Mouse (Mus musculus) liver, embryonic 11.5 days (tissue): ENCODE measurements around the gene Mrpl1. TPM values are rescaled to one million over a fixed set of nuclear protein-coding genes. Genes with fewer than 3 reads are reported as not detected.

ENCODE experiments used
- ATAC-seq: fragments of 200-750 bp; cut with Nextera tagmentation; replicated peaks from 2 replicates; pipeline ENCODE4 v1.8.0; 2017; ENCODE audit warnings: moderate number of reproducible peaks, mild to moderate bottlenecking, moderate TSS enrichment, moderate library complexity; ENCODE audit not compliant: low FRiP score
- DNase-seq: peaks from one replicate; pipeline ENCODE4 v3.0.0-alpha.2; 2017; ENCODE audit warnings: low spot score
- H3K27ac ChIP-seq: fragments of 300-500 bp; sonication (generic); 2 replicates; pipeline ENCODE4 v1.5.1; 2014; ENCODE audit warnings: mild to moderate bottlenecking, low read depth, low read length, control low read depth
- H3K27me3 ChIP-seq: fragments of 300-500 bp; sonication (generic); replicated peaks from 2 replicates; pipeline ENCODE4 v1.6.1; 2014; ENCODE audit warnings: low read length, mixed read lengths; ENCODE audit not compliant: control insufficient read depth, insufficient read depth
- H3K36me3 ChIP-seq: fragments of 300-500 bp; sonication (generic); 2 replicates; pipeline ENCODE4 v1.6.1; 2014; ENCODE audit warnings: mild to moderate bottlenecking, low read length, moderate library complexity, mixed read lengths; ENCODE audit not compliant: control insufficient read depth, insufficient read depth
- H3K4me1 ChIP-seq: fragments of 300-500 bp; sonication (generic); replicated peaks from 2 replicates; pipeline ENCODE4 v1.6.1; 2014; ENCODE audit warnings: low read length, mixed read lengths; ENCODE audit not compliant: control insufficient read depth, insufficient read depth
- H3K4me2 ChIP-seq: fragments of 300-500 bp; sonication (generic); 2 replicates; pipeline ENCODE4 v1.6.1; 2014; ENCODE audit warnings: mild to moderate bottlenecking, control low read depth, moderate library complexity
- H3K4me3 ChIP-seq: fragments of 300-500 bp; sonication (generic); 2 replicates; pipeline ENCODE4 v1.5.1; 2014; ENCODE audit warnings: low read depth, low read length, control low read depth
- H3K9ac ChIP-seq: fragments of 300-500 bp; sonication (generic); 2 replicates; pipeline ENCODE4 v1.6.1; 2014; ENCODE audit warnings: low read depth, low read length, control low read depth
- H3K9me3 ChIP-seq: fragments of 300-500 bp; sonication (generic); 2 replicates; pipeline ENCODE4 v1.6.1; 2016; ENCODE audit warnings: low read length, inconsistent platforms, mixed read lengths; ENCODE audit not compliant: control insufficient read depth
- WGBS: fragments of 180-500 bp; shearing (Covaris S2); extraction: QIAGEN DNeasy Blood & Tissue Kit; methylation state at CpG from one replicate; pipeline ENCODE4 v1.1.7; 2014; 5-methylcytosine and 5-hydroxymethylcytosine counted together
- polyA plus RNA-seq: library from polyadenylated mRNA; unstranded; fragments of >200 nt; fragmentation: Nextera tagmentation; extraction: Ambion mirVana; gene quantifications from 2 replicates; pipeline ENCODE4 v1.2.1, GENCODE M21; 2014

Mrpl1 gene
- polyA plus RNA-seq = 31.0 and 33.0 TPM in 2 replicates

- peak within 1 kb of the TSS; percentile 80 for H3K4me2 ChIP-seq
- H3K27me3 ChIP-seq = no peaks in the 10 kb centered on the region
- H3K27ac ChIP-seq = peak within 1 kb of the TSS; percentile 81
- H3K4me3 ChIP-seq = peak within 1 kb of the TSS; percentile 79
- H3K4me1 ChIP-seq = peaks cover 6% of the 10 kb centered on the region
- DNase-seq (peak; percentile 55), ATAC-seq (peak; percentile 83)
- WGBS = 1% methylated on average over 17 of the region's 17 CpGs
- no peaks in the 10 kb centered on the region; the same call in 1 of the 2 replicates for H3K36me3 ChIP-seq
- H3K9ac ChIP-seq = peak within 1 kb of the TSS; percentile 84
- no peaks in the 10 kb centered on the region for H3K9me3 ChIP-seq
Observed at GRCm38 (mm10) chr5:96209459-96209858, at the start of gene Mrpl1. Gene Mrpl1 (plus strand): TSS chr5:96209493.

- H3K27ac ChIP-seq = peak overlapping the region; percentile 99
- peak overlapping the region; percentile 89 for H3K4me3 ChIP-seq
- no peaks in the 10 kb centered on the region for H3K36me3 ChIP-seq
- H3K27me3 ChIP-seq = no peaks in the 10 kb centered on the region
- DNase-seq = peak; percentile 53
- no peaks in the 10 kb centered on the region for H3K9me3 ChIP-seq
- peak overlapping the region; percentile 80 for H3K9ac ChIP-seq
- H3K4me2 ChIP-seq = peak overlapping the region; percentile 94
- no peak for ATAC-seq
- under 1% methylated on average over 50 of the region's 50 CpGs for WGBS
- peaks cover 13% of the 10 kb centered on the region for H3K4me1 ChIP-seq
Observed at GRCm38 (mm10) chr5:96160467-96161262, 48.6 kb upstream of the Mrpl1 start.

- Histone ChIP-seq H3K36me3 (no peaks in the 10 kb centered on the region), H3K4me1 (peaks cover 13% of the 10 kb centered on the region), H3K4me3 (peak overlapping the region; percentile 89), H3K4me2 (peak overlapping the region; percentile 94), H3K27me3 (no peaks in the 10 kb centered on the region), H3K9me3 (no peaks in the 10 kb centered on the region), H3K27ac (peak overlapping the region; percentile 99), H3K9ac (peak overlapping the region; percentile 80)
- WGBS = 0% methylated on average over 26 of the region's 45 CpGs
- DNase-seq (no peak), ATAC-seq (no peak)
Observed at GRCm38 (mm10) chr5:96161263-96161577, 48.1 kb upstream of the Mrpl1 start.

- 1% methylated on average over 59 of the region's 114 CpGs for WGBS
- peak overlapping the region; percentile 99 for H3K27ac ChIP-seq
Observed at GRCm38 (mm10) chr5:96161578-96162398, 47.5 kb upstream of the Mrpl1 start.

GRCm38 (mm10) chr5:96162399-96163331 is 46.6 kb upstream of the Mrpl1 start:
- peak; percentile 89 for DNase-seq
- no peaks in the 10 kb centered on the region for H3K36me3 ChIP-seq
- H3K9ac ChIP-seq = peak overlapping the region; percentile 80
- no peaks in the 10 kb centered on the region for H3K27me3 ChIP-seq
- peak overlapping the region; percentile 89 for H3K4me3 ChIP-seq
- under 1% methylated on average over 56 of the region's 56 CpGs for WGBS
- ATAC-seq = peak; percentile 94
- H3K27ac ChIP-seq = peak overlapping the region; percentile 99
- peaks cover 13% of the 10 kb centered on the region for H3K4me1 ChIP-seq
- H3K9me3 ChIP-seq = no peaks in the 10 kb centered on the region
- H3K4me2 ChIP-seq = peak overlapping the region; percentile 94

More at GRCm38 (mm10) chr5:96161578-96162398, 47.5 kb upstream of the Mrpl1 start:
- ATAC-seq (peak; percentile 42), DNase-seq (peak; percentile 73)
- no peaks in the 10 kb centered on the region for H3K36me3 ChIP-seq
- H3K4me1 ChIP-seq = peaks cover 13% of the 10 kb centered on the region
- H3K9me3 ChIP-seq = no peaks in the 10 kb centered on the region
- peak overlapping the region; percentile 80 for H3K9ac ChIP-seq
- H3K4me3 ChIP-seq = peak overlapping the region; percentile 89
- no peaks in the 10 kb centered on the region for H3K27me3 ChIP-seq
- H3K4me2 ChIP-seq = peak overlapping the region; percentile 94

GRCm38 (mm10) chr5:96163396-96164020 is 45.8 kb upstream of the Mrpl1 start:
- Histone ChIP-seq H3K4me1 (peaks cover 13% of the 10 kb centered on the region), H3K4me2 (peak overlapping the region; percentile 94), H3K27me3 (no peaks in the 10 kb centered on the region), H3K4me3 (peak overlapping the region; percentile 89), H3K9ac (peak overlapping the region; percentile 80), H3K36me3 (no peaks in the 10 kb centered on the region), H3K27ac (peak overlapping the region; percentile 99), H3K9me3 (no peaks in the 10 kb centered on the region)
- ATAC-seq (no peak), DNase-seq (no peak)
- 0% methylated on average over 1 of the region's 1 CpGs for WGBS

- Histone ChIP-seq H3K4me3 (peak within 1 kb of the TSS; percentile 89), H3K4me2 (peak within 1 kb of the TSS; percentile 94), H3K27ac (peak within 1 kb of the TSS; percentile 99), H3K9ac (peak within 1 kb of the TSS; percentile 80), H3K36me3 (no peaks in the 10 kb centered on the region), H3K9me3 (no peaks in the 10 kb centered on the region), H3K27me3 (no peaks in the 10 kb centered on the region), H3K4me1 (peaks cover 13% of the 10 kb centered on the region)
- WGBS = 19% methylated on average over 5 of the region's 5 CpGs
- no peak for DNase-seq
- no peak for ATAC-seq
Observed at GRCm38 (mm10) chr5:96164021-96164411, 45.3 kb upstream of the Mrpl1 start, which contains the start of gene Cnot6l. Gene Cnot6l (minus strand): TSS chr5:96164171.
